Mouse (Mus musculus): Measurements from ENCODE around the gene Foxf1. TPM values are rescaled to one million over a fixed set of nuclear protein-coding genes. Genes with fewer than 3 reads are reported as not detected.

Gene Foxf1
- polyA plus RNA-seq, 2 experiments: 0.28 to 0.54 TPM

GRCm38 (mm10) chr8:121119635-121120455 is 35.7 kb downstream of the Foxf1 start:
- Histone ChIP-seq H3K4me1 (ENCODE audit: control insufficient read depth, insufficient read depth, low read length) (peaks cover 2% of the 10 kb centered on the region; the same call in 1 of the 2 replicates), H3K9ac (ENCODE audit: low read depth, low read length, severe bottlenecking) (peak overlapping the region; percentile 46), H3K4me2 (replicated peaks; ENCODE audit: low read depth, low read length, severe bottlenecking) (peak overlapping the region; percentile 84), H3K36me3 (ENCODE audit: control insufficient read depth, insufficient read depth, low read length) (peaks cover 9% of the 10 kb centered on the region; the same call in 1 of the 2 replicates), H3K27ac (replicated peaks; ENCODE audit: low read depth, low read length) (no peak overlapping the region), H3K4me3 (replicated peaks; ENCODE audit: low read length) (peak overlapping the region; percentile 62), H3K27me3 (ENCODE audit: control insufficient read depth, insufficient read depth, low read length) (peaks cover 87% of the 10 kb centered on the region), H3K9me3 (ENCODE audit: control insufficient read depth, low read length) (no peaks in the 10 kb centered on the region)
- ATAC-seq (ENCODE audit: low FRiP score, low read depth) (no peak), DNase-seq (ENCODE audit: low spot score) (no peak)
- TF ChIP-seq POLR2A (IDR thresholded peaks at IDR 0.05; ENCODE audit: borderline replicate concordance, extremely low read depth, insufficient read depth, insufficient read length): no peak
- WGBS: 14% methylated on average over 12 of the region's 12 CpGs

GRCm38 (mm10) chr8:121120456-121121419 is 36.6 kb downstream of the Foxf1 start:
- H3K27me3 ChIP-seq (ENCODE audit: control insufficient read depth, insufficient read depth, low read length): peaks cover 86% of the 10 kb centered on the region
- H3K27ac ChIP-seq (replicated peaks; ENCODE audit: low read depth, low read length): no peak overlapping the region
- DNase-seq (ENCODE audit: low spot score) (no peak), ATAC-seq (ENCODE audit: low FRiP score, low read depth) (no peak)
- peak overlapping the region; percentile 62 for H3K4me3 ChIP-seq (replicated peaks; ENCODE audit: low read length)
- H3K4me2 ChIP-seq (replicated peaks; ENCODE audit: low read depth, low read length, severe bottlenecking): peak overlapping the region; percentile 84
- 0 out of 2 replicates have a peak overlapping the region, but pooled peaks have one; percentile 46 for H3K9ac ChIP-seq (ENCODE audit: low read depth, low read length, severe bottlenecking)
- no peak for TF ChIP-seq POLR2A (IDR thresholded peaks at IDR 0.05; ENCODE audit: borderline replicate concordance, extremely low read depth, insufficient read depth, insufficient read length)
- H3K4me1 ChIP-seq (ENCODE audit: control insufficient read depth, insufficient read depth, low read length): peaks cover 6% of the 10 kb centered on the region; the same call in 1 of the 2 replicates
- WGBS: 21% methylated on average over 17 of the region's 17 CpGs
- H3K9me3 ChIP-seq (ENCODE audit: control insufficient read depth, low read length): no peaks in the 10 kb centered on the region
- peaks cover 9% of the 10 kb centered on the region; the same call in 1 of the 2 replicates for H3K36me3 ChIP-seq (ENCODE audit: control insufficient read depth, insufficient read depth, low read length)

GRCm38 (mm10) chr8:121121704-121122103 is 37.5 kb downstream of the Foxf1 start:
- H3K27ac ChIP-seq (replicated peaks; ENCODE audit: low read depth, low read length): no peak overlapping the region
- peak overlapping the region; percentile 62 for H3K4me3 ChIP-seq (replicated peaks; ENCODE audit: low read length)
- DNase-seq (ENCODE audit: low spot score) (no peak), ATAC-seq (ENCODE audit: low FRiP score, low read depth) (no peak)
- WGBS: 17% methylated on average over 8 of the region's 8 CpGs
- peaks cover 9% of the 10 kb centered on the region; the same call in 1 of the 2 replicates for H3K36me3 ChIP-seq (ENCODE audit: control insufficient read depth, insufficient read depth, low read length)
- H3K27me3 ChIP-seq (ENCODE audit: control insufficient read depth, insufficient read depth, low read length): peaks cover 89% of the 10 kb centered on the region
- TF ChIP-seq POLR2A (IDR thresholded peaks at IDR 0.05; ENCODE audit: borderline replicate concordance, extremely low read depth, insufficient read depth, insufficient read length): no peak
- H3K9ac ChIP-seq (ENCODE audit: low read depth, low read length, severe bottlenecking): no peak overlapping the region
- H3K4me2 ChIP-seq (replicated peaks; ENCODE audit: low read depth, low read length, severe bottlenecking): peak overlapping the region; percentile 84; the same call in 1 of the 2 replicates
- H3K9me3 ChIP-seq (ENCODE audit: control insufficient read depth, low read length): no peaks in the 10 kb centered on the region
- H3K4me1 ChIP-seq (ENCODE audit: control insufficient read depth, insufficient read depth, low read length): peaks cover 6% of the 10 kb centered on the region; the same call in 1 of the 2 replicates

- Histone ChIP-seq H3K36me3 (ENCODE audit: control insufficient read depth, insufficient read depth, low read length) (peaks cover 9% of the 10 kb centered on the region; the same call in 1 of the 2 replicates), H3K27ac (replicated peaks; ENCODE audit: low read depth, low read length) (no peak overlapping the region), H3K27me3 (ENCODE audit: control insufficient read depth, insufficient read depth, low read length) (peaks cover 88% of the 10 kb centered on the region), H3K9me3 (ENCODE audit: control insufficient read depth, low read length) (no peaks in the 10 kb centered on the region), H3K9ac (ENCODE audit: low read depth, low read length, severe bottlenecking) (no peak overlapping the region), H3K4me3 (replicated peaks; ENCODE audit: low read length) (no peak overlapping the region; the same call in 1 of the 2 replicates), H3K4me2 (replicated peaks; ENCODE audit: low read depth, low read length, severe bottlenecking) (no peak overlapping the region), H3K4me1 (ENCODE audit: control insufficient read depth, insufficient read depth, low read length) (peaks cover 6% of the 10 kb centered on the region; the same call in 1 of the 2 replicates)
- no peak for TF ChIP-seq POLR2A (IDR thresholded peaks at IDR 0.05; ENCODE audit: borderline replicate concordance, extremely low read depth, insufficient read depth, insufficient read length)
- DNase-seq (ENCODE audit: low spot score) (no peak), ATAC-seq (ENCODE audit: low FRiP score, low read depth) (no peak)
- WGBS: 30% methylated on average over 7 of the region's 7 CpGs
Observed at GRCm38 (mm10) chr8:121122368-121122767, 38.2 kb downstream of the Foxf1 start.

DNA sequence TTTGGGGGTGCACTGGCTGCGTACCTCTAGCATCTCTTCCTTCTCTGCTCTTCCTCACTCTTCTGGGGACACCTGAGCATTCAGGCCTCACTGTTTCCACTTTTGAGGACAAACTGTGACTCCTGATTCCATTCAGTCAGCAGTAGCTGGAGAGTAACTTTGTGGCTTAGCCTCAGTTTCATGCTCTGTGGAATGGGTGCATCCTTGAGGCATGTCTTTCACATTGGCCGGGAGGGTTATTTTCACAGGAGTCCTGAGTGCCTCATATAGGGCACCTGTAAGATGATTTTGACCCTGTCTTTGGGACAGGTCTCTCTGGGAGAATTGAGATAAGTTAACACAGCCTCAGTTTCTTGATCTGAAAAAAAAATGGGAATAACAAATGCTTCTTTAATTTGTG is 38.9 kb downstream of the Foxf1 start:
- WGBS: 52% methylated on average over 2 of the region's 2 CpGs
- no peaks in the 10 kb centered on the region for H3K9me3 ChIP-seq (ENCODE audit: control insufficient read depth, low read length)
- no peak overlapping the region for H3K4me2 ChIP-seq (replicated peaks; ENCODE audit: low read depth, low read length, severe bottlenecking)
- no peak overlapping the region for H3K27ac ChIP-seq (replicated peaks; ENCODE audit: low read depth, low read length)
- H3K4me3 ChIP-seq (replicated peaks; ENCODE audit: low read length): no peak overlapping the region
- H3K27me3 ChIP-seq (ENCODE audit: control insufficient read depth, insufficient read depth, low read length): peaks cover 89% of the 10 kb centered on the region
- DNase-seq (ENCODE audit: low spot score) (no peak), ATAC-seq (ENCODE audit: low FRiP score, low read depth) (no peak)
- H3K36me3 ChIP-seq (ENCODE audit: control insufficient read depth, insufficient read depth, low read length): peaks cover 9% of the 10 kb centered on the region; the same call in 1 of the 2 replicates
- H3K4me1 ChIP-seq (ENCODE audit: control insufficient read depth, insufficient read depth, low read length): peaks cover 10% of the 10 kb centered on the region; the same call in 1 of the 2 replicates
- no peak for TF ChIP-seq POLR2A (IDR thresholded peaks at IDR 0.05; ENCODE audit: borderline replicate concordance, extremely low read depth, insufficient read depth, insufficient read length)
- H3K9ac ChIP-seq (ENCODE audit: low read depth, low read length, severe bottlenecking): no peak overlapping the region

Data from limb, embryonic 14.5 days (tissue).